Mouse (Mus musculus) spleen, adult 2 months (tissue): Measurements from ENCODE around the gene Pygl. TPM values are rescaled to one million over a fixed set of nuclear protein-coding genes. Genes with fewer than 3 reads are reported as not detected.
A peak's percentile ranks its signal among the peaks of the same experiment; 100 is the strongest.
"Not testable (repeated sequence)": the region's sequence is repeated elsewhere in the genome, so short reads cannot be mapped to it uniquely, and the experiment has no call there.

ENCODE experiments used
- DNase-seq, 2 experiments: peaks; one replicate each; pipeline versions ENCODE4 v3.0.0 to v3.0.0-alpha.2; 2012 to 2021; ENCODE audit warnings: low spot score in 2 of 2, low read depth in 1 of 2
- H3K27ac ChIP-seq: fragments of 200-500 bp; 2 replicates; pipeline ENCODE4 v1.5.1; 2012; ENCODE audit warnings: low read length, inconsistent platforms; ENCODE audit not compliant: insufficient read depth
- H3K27me3 ChIP-seq: fragments of 200-500 bp; 2 replicates; pipeline ENCODE4 v1.6.1; 2012; ENCODE audit warnings: mild to moderate bottlenecking, moderate library complexity, low read length, inconsistent platforms; ENCODE audit not compliant: control insufficient read depth, insufficient read depth
- H3K36me3 ChIP-seq: fragments of 200-500 bp; 2 replicates; pipeline ENCODE4 v1.6.1; 2012; ENCODE audit warnings: mild to moderate bottlenecking, low read length, inconsistent platforms; ENCODE audit not compliant: control insufficient read depth, insufficient read depth
- H3K4me1 ChIP-seq: fragments of 200-500 bp; 2 replicates; pipeline ENCODE4 v1.6.1; 2011; ENCODE audit warnings: inconsistent platforms; ENCODE audit not compliant: control insufficient read depth, insufficient read depth, insufficient read length
- H3K4me3 ChIP-seq: fragments of 200-500 bp; 2 replicates; pipeline ENCODE4 v1.5.1; 2011; ENCODE audit warnings: mild to moderate bottlenecking, inconsistent platforms; ENCODE audit not compliant: insufficient read depth, insufficient read length; ENCODE audit errors: extremely low read depth
- CTCF ChIP-seq: fragments of 200-500 bp; IDR thresholded peaks from 2 replicates; pipeline ENCODE4 v1.5.1; 2011; ENCODE audit warnings: mild to moderate bottlenecking, inconsistent platforms; ENCODE audit not compliant: insufficient read depth, insufficient read length, insufficient replicate concordance; ENCODE audit errors: extremely low read depth
- POLR2A ChIP-seq: fragments of 200-500 bp; IDR thresholded peaks from 2 replicates; pipeline ENCODE4 v1.6.1; 2011; ENCODE audit warnings: low read depth, low read length, inconsistent platforms
- WGBS: fragments of 180-500 bp; shearing (Covaris S2); methylation state at CpG from one replicate; pipeline ENCODE4 v1.1.7; 2018; 5-methylcytosine and 5-hydroxymethylcytosine counted together
- polyA plus RNA-seq: library from polyadenylated mRNA; depleted of rRNA; stranded (reverse); fragments of >200 nt; gene quantifications from 2 replicates; pipeline ENCODE4 v1.2.3, GENCODE M21; 2012

Pygl gene
- polyA plus RNA-seq, 1 experiment, result 12.9 TPM

DNA sequence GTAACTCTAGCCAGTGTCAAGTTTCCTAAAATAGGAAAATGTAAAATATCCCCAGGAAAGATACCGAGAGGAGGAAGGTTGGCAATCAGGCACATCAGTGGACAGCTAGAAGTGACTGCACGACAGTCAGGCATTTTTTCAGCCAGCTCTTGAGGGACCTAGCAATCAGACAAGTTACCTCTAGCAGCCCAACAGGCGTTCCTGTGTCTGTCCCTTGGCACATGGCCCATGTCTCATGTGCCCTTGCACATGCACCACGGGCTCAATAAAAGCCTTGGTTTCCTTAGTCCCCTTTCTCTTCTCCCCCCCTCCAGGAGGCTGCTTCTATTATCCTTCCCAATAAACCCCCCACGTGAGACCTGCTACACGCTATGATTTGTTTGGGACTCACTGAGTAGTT is 75.1 kb downstream of the Pygl start:
- TF ChIP-seq POLR2A (no peak), CTCF (no peak)
- H3K4me1 ChIP-seq, result no peaks in the 10 kb centered on the region
- DNase-seq, result no peak
- no peaks in the 10 kb centered on the region for H3K27me3 ChIP-seq
- no peak overlapping the region for H3K4me3 ChIP-seq
- no peak overlapping the region for H3K27ac ChIP-seq
- H3K36me3 ChIP-seq, result no peaks in the 10 kb centered on the region
- 52% methylated on average over 6 of the region's 6 CpGs for WGBS

DNA sequence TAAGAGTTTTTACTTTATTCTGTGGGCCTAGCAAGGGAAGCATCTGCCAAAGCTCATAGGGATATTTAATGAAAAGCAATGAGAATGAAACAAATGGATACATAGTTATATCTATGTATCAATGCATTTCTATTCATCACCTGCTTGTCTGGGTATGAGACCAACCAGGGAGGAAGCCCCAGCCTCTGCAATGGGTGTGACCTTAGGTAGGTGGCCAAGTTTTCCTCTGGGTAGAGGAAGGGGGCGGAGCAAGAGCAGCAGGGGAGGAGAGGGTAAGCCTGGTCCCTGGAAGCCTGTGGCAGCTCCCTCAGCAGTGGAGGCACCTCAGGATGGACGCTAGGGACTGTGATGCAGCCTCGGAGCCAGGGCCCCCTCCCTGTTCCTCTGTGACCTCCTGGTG is 77.4 kb downstream of the Pygl start, which contains the start of gene Abhd12b:
TSS of gene Abhd12b (plus strand) at position 301 of the 400 bp plus-strand sequence.
- no peak for DNase-seq
- Histone ChIP-seq H3K4me1 (peaks cover 2% of the 10 kb centered on the region; the same call in 1 of the 2 replicates), H3K36me3 (no peaks in the 10 kb centered on the region), H3K27ac (no peak within 1 kb of the TSS), H3K4me3 (no peak within 1 kb of the TSS), H3K27me3 (no peaks in the 10 kb centered on the region)
- WGBS, result 85% methylated on average over 3 of the region's 3 CpGs
- TF ChIP-seq POLR2A (no peak), CTCF (no peak)

DNA sequence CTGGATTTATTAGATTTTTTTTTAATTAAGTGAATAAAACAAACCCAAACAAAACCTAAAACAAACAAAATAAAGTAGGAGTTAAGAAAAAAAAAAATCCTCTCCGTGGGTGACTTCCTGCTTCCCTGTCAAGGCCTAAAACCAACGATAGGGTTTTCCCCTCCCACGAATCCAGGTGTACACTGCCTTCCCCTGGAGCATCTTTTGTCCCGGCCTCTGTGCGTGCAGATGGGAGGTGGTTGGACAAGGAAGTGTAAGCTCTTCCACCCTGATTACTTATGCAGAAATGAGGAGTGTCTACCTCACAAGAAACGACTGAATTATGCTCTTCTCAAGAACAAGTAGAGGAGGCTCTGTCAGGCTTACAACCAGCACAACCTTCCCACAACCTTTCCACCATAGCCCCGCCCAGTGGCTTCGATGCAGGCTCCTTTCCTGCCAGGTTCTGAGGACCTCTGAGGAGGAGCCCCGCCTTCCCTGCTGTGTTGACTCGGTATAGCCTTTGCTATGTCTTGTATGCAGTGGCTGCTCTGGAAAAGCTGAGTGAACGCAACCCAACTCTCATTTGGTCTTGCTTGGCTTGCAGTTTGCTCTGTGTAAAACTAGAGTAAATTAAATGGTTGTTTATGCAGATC is 82.5 kb downstream of the Pygl start:
- no peaks in the 10 kb centered on the region for H3K27me3 ChIP-seq
- peaks cover 5% of the 10 kb centered on the region; the same call in 1 of the 2 replicates for H3K4me1 ChIP-seq
- peak overlapping the region; percentile 37; the same call in 1 of the 2 replicates for H3K4me3 ChIP-seq
- WGBS, result 17% methylated on average over 11 of the region's 11 CpGs
- H3K36me3 ChIP-seq, result no peaks in the 10 kb centered on the region
- DNase-seq, result no peak
- no peak for TF ChIP-seq POLR2A
- no peak for TF ChIP-seq CTCF
- H3K27ac ChIP-seq, result no peak overlapping the region

DNA sequence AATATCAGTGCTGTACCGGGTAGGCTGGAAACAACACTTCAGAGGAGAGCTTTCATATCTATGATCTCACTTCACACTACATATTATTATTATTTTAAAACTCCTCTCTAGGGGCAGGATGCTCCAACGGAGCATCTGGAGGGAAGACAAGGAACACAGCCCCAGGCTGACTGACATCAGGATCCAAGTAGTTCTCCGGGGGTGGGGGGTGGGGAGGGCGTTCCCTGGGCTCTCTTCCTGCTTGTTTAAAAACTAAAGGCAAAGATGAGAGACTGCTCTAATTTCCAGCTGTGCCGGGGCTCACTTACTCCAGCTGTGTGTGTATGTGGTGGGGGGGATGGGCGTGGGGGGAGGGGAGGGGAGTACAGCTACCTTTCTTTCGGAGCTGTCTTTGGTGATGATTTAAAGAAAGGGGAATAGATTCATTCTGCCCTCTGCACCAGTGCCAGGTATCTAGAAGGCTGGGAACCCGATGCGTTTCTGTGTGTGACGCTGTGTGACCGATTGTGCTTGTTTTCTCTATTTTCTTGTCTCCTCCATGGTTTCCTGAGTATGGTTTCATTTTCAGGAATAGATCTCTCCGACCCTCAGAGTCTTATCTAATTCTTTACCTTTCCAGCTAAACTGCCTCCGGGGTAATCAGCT is 83.2 kb downstream of the Pygl start:
- WGBS, result 6% methylated on average over 13 of the region's 13 CpGs
- no peak for DNase-seq
- peak overlapping the region; percentile 37; the same call in 1 of the 2 replicates for H3K4me3 ChIP-seq
- no peaks in the 10 kb centered on the region for H3K27me3 ChIP-seq
- H3K27ac ChIP-seq, result no peak overlapping the region
- H3K36me3 ChIP-seq, result no peaks in the 10 kb centered on the region
- peaks cover 5% of the 10 kb centered on the region; the same call in 1 of the 2 replicates for H3K4me1 ChIP-seq
- TF ChIP-seq POLR2A (no peak), CTCF (no peak)

DNA sequence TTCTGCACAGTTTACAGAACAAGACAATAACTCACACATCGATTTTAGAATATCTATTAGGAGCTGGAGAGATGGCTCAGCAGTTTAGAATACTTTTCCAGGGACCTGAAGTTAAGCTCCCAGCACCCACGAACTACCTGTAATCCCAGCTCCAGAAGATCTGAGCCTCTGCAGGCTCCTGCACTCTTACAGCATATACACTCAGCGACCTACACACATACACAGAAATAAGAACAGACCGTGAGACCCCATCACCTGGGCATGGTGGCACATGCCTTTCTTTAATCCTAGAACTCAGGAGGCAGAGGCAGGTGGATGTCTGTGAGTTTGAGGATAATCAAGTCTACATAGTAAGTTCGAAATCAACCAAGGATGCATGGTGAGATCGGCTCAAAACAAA is 85.7 kb downstream of the Pygl start:
- H3K4me3 ChIP-seq, result no peak overlapping the region
- WGBS, result 89% methylated on average over 6 of the region's 6 CpGs
- no peak for TF ChIP-seq CTCF
- TF ChIP-seq POLR2A, result no peak
- no peak for DNase-seq
- H3K27me3 ChIP-seq, result no peaks in the 10 kb centered on the region
- H3K4me1 ChIP-seq, result peaks cover 9% of the 10 kb centered on the region; the same call in 1 of the 2 replicates
- H3K36me3 ChIP-seq, result no peaks in the 10 kb centered on the region
- H3K27ac ChIP-seq, result no peak overlapping the region

DNA sequence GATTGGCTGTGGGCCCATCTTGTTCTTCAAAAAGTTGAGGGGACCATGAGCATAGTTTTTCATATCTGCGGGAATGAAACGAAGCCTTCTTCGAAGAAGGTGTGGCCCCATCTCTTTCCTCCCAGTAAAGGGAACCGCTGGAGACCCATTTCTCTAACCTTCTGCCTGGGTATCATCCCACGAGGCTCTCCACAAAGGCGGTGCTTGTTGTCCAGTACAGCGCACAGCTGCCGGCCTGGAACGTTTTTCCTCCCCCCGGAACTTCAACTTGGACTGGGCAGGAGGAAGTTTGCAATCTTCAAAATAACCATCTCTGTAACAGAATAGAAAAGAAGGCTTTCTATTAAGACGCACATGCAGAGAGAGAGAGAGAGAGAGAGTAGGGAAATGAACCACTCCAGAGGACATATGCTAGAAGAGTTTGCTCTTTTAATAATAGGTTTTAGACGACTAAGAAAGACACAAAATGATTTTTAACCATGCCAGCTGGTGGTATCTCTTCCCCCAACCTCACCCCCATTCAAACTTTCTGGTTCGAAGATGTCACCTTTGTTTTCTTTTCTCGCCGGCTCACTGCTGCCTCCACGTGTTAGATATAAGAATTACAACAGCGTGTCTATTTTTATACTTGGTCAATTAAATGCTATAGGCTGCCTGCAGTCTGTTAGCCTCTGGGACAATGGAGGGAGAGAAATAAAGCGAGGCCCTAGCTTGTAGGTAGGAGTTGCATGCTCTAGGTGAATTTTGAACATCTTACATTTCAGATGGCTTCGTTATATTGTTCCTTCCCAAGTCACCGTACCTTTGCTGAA is 86.4 kb downstream of the Pygl start:
- WGBS, result 48% methylated on average over 20 of the region's 20 CpGs
- TF ChIP-seq CTCF (peak; percentile 45; the same call in 1 of the 2 replicates), POLR2A (no peak)
- Histone ChIP-seq H3K27me3 (no peaks in the 10 kb centered on the region), H3K27ac (no peak overlapping the region), H3K4me3 (no peak overlapping the region), H3K4me1 (peaks cover 12% of the 10 kb centered on the region; the same call in 1 of the 2 replicates), H3K36me3 (no peaks in the 10 kb centered on the region)
- DNase-seq, result peak; percentile 44 to 62

DNA sequence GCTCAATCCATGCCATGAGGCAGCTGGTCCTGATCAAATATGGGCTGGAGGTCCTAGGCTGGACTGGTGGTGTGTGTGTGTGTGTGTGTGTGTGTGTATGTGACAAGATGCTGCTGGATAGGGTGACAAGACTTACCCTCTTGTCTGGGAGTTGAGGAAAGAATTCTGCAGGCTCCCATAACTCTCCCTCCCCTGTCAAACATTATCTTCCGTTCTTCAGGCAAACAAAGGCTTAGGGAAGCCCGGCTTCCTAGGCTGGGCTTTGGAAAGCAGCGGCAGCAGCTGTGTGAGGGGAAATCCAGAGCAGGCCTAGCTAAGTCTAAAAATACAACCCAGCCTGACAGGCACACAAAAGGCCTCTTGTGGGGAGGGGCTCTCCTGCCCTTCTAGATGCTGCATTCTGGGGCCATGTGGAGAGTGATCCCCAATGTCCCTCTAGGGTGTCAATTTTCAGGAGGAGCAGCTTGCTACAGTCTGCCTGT is 87.1 kb downstream of the Pygl start:
- WGBS, result 84% methylated on average over 3 of the region's 3 CpGs
- not testable (repeated sequence) for H3K4me3 ChIP-seq, H3K36me3 ChIP-seq, H3K27me3 ChIP-seq, H3K27ac ChIP-seq, DNase-seq
- H3K4me1 ChIP-seq, result peaks cover 12% of the 10 kb centered on the region; the same call in 1 of the 2 replicates
